Mouse (Mus musculus): Measurements from ENCODE around the gene Mrnip.

- no peak for TF ChIP-seq POLR2A (IDR thresholded peaks at IDR 0.05; ENCODE audit: low read depth, low read length)
- no peak for TF ChIP-seq CTCF (IDR thresholded peaks at IDR 0.05; ENCODE audit: extremely low read depth, insufficient read length, insufficient replicate concordance, low read depth, low read length)
Observed at GRCm38 (mm10) chr11:50184788-50185187, 10.5 kb downstream of the Mrnip start.
